Mouse (Mus musculus) hematopoietic stem cell, adult 5-6 weeks (primary cell): Measurements from ENCODE around the gene Nktr. TPM values are rescaled to one million over a fixed set of nuclear protein-coding genes. Genes with fewer than 3 reads are reported as not detected.

Experiments used
- ATAC-seq, 2 experiments: fragments of 125-278 bp in 1 of 2; replicated peaks in 1 of 2; 2 replicates each; pipeline ENCODE4 v1.8.0; 2016 to 2017; ENCODE audit warnings: inconsistent platforms in 2 of 2, mild to moderate bottlenecking in 2 of 2, moderate number of reproducible peaks in 2 of 2, low read depth in 1 of 2, moderate TSS enrichment in 1 of 2; ENCODE audit not compliant: low FRiP score in 2 of 2, poor library complexity in 2 of 2, severe bottlenecking in 2 of 2, insufficient read depth in 1 of 2, low TSS enrichment in 1 of 2
- total RNA-seq: library from RNA; stranded (forward); fragments of 172-1452, 232-1000 nt; gene quantifications from 2 replicates; pipeline ENCODE4 v1.2.3, GENCODE M21; 2017

Nktr gene
- total RNA-seq, 1 experiment from 2014 or later: 155 TPM

DNA sequence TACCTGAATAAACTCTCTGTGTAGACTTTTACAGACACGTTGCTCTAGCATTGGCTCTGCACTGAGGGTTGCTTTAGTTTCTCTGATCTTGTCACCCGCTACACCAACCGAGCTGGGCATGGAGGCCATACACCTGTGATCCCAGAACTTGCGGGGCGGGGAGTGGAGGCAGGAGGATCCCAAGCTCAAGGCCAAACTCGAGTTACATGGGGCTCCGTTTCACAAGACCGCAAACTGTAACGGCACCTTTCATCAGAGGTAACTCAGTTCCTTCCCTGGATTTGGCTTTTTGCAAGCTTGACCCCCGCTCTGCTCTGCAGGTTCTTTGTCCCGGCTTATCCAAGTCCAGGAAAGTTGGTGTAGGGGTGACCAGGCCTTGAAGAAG lies 14.7 kb upstream of the Nktr start:
- ATAC-seq: no peak

DNA sequence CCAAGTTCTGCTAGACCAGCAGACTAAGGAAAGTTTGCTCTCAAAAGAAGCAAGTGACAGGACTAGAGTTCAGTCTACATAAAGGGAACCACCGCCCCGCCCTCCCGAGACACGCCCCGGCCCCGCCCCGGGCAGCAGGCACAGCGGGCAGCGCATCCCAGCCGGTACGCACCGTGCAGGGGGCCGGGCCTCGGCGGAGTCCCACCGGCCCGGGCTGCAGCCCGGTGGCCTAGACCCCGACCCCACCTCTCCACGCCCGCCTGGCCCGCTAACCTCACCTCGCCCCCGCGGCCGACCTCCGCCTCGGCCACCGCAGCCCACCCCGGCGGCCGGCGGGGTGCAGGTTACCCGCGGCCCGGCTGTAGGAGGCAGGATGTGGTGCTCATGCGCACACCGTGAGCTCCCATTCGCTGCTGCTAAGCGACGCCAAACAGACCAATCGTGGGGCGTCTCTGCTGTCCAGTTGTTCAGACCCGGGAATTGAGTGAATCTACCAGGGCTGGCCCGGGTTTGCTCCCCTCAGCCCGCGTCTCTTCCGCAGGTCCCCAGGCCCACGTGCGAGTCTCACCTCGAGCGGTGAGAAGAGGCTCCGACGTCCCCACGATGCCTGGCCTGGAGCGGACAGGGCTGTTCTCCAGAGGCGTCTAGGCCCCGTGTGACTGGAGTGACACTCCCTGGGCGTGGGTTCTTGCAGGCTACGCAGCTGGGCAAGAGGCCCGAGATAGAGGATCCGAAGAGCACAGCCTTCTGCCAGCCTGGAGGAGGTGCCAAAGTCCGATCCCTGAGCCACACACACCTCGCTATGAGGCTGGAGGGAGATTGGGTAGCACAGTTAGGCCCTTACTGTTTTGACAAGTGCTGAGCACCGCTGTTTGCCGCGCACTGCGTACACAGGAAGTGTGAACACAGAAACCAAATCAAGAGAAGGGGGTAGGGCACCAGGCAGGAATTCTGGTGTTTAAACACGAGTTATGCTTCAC lies 14.0 kb upstream of the Nktr start, which contains the start of gene Sec22c:
Gene Sec22c, minus strand, starts transcription at position 845 of the 980 bp plus-strand sequence.
- ATAC-seq: peak; percentile 77 to 80

DNA sequence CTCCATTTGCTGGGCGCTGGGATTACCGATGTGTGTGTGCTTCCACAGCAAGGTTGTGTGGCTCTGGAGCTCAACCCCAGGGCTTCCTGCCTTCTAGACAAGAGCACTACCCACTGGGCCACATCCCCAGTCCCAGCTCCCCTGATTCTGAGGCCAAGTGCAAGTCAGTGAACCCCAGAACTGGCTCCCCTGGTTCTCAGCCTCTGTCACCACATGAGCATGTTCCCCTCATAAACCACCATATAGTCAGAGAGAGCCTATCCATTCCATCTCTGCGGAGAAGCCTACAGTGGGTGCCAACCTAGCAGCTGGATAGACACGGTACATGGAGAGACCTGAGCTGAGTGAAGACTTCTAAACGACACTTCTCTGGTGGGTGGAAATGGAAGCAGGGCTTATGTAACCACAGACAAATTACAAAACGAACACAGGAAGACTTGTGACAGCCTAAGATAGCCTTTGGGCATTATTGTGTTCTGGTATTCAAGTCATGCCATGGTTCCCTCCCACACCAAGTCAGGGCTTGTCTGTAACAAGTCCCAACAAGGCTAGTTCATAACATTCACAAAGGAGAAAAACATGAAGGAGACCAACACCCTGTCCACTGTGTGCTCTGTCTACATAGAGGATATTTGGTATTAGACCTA lies 12.8 kb upstream of the Nktr start:
- no peak; a peak in 1 of 4 replicates for ATAC-seq

DNA sequence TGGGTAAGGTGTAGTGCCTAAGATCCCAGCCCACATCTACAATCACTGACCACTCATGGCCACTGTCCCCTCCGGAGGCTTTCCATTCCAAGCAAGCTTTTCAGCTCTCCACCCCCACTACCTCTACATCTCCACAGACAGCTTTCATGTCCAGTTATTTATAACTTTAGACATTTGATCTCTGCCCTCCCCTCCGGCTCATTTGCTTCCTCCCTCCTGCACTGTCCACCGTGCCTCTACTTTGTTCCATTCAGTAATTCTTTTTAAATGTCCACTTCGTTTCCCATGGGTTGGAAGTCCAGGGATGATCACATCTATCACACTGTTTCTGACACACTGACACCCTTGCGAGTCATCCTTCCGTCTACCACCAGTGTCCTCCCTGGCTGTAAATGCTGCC lies 11.2 kb upstream of the Nktr start:
- ATAC-seq: no peak

DNA sequence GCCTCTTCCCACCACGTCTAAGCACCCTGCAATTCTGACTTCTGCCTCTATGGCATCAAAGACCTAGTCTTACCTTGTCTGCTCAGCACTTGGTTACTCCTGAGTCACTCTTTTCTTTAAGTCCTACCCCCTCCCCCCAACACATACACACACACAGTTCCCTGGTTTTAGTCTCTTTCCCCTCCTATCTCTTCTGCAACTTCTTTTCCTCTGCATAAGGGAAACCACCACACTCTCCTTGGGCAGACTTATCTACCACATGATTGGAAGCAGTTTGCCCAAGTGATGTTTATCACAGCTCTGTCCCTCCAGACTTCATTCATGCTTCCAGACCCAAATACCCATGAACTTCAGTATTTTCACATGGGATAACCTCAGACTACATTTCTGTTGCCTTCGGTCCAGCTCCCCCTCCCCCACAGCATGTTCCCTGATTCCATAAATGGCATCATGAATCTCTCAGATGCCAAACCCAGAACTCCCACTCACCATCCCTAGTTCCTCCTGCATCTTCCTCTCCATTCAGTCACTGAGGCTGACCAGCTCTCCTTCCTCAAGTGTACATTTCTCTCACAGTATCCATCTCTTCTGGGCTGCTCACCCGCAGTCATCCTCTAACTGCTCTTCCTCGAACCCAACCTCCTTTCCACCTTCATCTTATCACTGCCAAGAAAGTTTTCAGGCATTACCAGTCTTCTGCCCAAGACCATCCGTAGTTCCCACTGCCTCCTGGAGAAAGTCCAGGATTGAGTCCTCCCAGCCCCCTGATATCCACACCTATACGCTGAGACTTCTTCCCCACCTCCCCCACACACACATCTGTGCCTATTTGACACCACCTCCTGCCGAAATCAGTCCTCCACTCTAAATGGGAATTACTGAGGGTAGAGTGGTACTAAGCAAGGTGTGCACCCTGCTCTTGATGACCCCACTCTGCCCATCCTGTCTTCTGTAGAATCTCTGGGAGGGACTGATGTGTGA lies 10.2 kb upstream of the Nktr start:
- no peak for ATAC-seq

DNA sequence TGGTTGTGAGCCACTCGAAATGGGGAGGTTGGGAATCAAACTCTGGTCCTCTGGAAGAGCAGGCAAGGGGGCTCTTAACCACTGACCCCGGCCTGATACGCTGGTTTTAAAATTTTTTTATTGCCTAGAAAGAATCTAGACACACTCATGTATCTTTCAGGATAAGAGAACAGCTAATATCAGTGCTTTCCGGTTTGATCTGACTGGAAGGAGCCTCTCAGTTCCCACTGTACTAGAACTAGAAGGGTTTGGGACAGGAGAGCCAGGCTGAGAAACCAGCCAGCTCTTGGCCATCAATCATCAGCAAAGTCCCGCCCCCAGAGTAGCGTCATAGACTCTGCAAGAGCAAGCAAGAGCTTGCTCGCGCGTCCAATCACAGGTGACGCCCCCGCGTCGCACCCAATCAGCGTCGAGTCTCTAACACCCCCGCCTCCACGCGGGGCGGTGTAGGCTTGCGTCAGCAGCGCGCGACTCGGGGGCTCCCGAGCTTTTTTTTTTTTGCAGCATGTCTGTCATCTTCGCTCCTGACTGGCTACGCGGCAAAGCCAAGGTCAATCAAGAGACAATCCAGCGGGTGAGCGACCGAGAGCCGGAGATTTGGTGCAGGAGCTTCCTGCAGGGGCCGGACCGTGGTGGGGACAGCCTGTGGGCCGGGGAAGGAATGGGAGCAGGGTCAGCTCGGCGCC lies 8.9 kb upstream of the Nktr start, which contains the start of gene Ss18l2:
Gene Ss18l2, plus strand, starts transcription at position 432 of the 686 bp plus-strand sequence.
- ATAC-seq: peak; percentile 92 to 95

DNA sequence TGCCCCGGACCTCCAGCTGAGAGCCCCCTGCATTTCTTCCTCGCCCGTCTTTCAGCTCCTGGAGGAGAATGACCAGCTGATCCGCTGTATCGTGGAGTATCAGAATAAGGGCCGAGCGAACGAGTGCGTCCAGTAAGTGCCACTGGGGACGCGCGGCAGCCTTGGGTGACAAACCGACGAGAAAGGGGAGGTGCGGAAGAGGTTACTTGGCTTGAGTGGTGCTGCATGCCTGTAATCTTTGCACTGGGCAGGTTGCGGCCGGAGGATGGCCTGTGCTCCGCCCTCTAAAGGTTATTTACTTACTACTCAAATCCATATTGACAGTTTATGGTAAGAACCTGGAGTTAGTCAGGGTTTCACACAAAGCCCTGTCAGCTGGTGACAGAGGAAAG lies 8.4 kb upstream of the Nktr start:
- ATAC-seq: peak; percentile 22 to 37; a peak in 3 of 4 replicates

DNA sequence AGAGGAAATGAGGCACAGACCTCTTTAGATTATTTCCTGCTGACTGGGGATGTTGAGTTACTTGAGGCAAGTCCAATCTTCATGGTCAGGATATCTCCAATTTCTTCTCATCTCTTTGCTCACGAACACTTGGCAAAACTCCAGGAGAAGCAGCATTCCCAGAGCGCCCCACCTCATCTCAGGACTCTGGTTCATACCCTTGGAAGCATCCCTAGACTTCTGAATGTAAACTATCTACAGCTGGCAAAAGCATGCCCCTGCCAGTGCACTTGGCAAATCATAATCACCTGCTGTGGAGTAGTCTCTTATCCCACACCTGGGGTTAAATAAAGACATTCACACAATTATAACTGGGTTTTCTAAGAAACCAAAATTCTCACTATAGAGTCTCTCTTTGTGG lies 1.9 kb upstream of the Nktr start:
- ATAC-seq: no peak

DNA sequence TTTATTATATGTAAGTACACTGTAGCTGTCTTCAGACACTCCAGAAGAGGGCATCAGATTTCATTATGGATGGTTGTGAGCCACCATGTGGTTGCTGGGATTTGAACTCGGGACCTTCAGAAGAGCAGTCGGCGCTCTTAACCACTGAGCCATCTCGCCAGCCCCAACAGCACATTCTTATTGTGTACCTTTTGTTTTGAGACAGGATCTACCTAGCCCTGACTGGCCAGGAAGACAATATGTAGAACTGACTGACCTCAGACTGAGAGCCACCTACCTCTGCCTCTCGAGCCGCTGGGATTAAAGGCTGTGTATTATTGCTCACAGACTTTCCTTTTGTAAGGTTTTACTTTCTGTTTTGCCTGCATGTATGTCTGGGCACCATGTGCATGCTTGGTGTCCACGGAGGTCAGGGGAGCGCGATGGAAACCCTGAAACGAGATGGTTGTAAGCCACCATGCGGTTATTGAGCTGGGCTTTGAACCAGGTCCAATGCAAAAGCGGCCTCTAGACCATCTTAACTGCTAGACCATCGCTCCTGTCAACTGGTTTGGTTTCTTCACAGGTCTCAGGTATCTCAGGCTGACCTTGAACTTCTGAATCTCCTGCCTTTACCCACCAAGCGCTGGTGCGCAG lies 781 bp upstream of the Nktr start:
- ATAC-seq: 0 out of 4 replicates have a peak, but pooled peaks have one; percentile 1 to 16

DNA sequence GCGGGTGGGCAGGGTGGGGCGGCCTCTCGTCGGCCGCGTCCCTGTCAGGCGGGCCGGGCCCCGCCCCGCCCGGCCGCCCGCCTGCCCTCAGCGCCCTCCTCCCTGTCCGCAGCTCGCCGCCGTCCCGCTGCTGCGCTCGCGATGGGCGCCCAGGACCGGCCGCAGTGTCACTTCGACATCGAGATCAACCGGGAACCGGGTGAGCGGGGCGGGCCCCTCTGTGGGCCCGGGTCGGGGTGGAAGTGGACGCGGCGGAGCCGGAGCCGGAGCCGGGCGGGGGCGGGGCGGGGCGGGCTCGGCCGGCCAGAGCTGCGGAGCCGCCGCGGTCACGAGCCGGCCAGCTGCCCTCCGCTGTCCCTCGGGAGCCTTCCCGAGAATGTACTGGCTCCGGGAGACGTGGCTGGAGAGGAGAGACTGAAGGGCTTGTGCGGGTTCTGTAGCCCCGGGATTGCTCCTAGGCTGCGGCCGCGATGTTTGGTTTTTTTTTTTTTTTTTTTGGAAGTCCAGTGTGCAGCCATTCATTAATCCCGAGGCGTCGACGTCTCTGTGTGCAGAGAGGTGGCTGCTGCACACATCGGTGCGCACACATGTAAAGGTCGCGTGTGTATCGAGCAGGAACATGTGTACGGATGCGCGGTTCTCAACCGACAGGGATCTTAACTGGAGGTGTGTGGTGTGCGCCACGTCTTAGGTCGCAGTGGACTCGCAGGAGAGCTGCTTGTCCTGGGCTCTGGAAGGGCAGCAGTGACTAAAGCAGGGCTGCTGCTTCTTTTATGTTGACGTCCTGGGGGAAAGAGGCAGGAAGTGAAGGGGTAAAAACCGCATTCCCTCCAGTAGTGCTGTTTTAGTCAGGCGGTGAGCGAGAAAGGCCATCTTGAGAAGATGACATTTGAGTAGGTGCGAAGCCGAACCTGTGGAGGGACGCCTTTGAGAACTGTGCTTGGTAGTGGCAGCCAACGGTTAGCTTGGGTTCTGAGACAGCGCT lies 670 bp downstream of the Nktr start:
- ATAC-seq: peak in 1 of 2 experiments; percentile 24; a peak in 2 of 4 replicates

DNA sequence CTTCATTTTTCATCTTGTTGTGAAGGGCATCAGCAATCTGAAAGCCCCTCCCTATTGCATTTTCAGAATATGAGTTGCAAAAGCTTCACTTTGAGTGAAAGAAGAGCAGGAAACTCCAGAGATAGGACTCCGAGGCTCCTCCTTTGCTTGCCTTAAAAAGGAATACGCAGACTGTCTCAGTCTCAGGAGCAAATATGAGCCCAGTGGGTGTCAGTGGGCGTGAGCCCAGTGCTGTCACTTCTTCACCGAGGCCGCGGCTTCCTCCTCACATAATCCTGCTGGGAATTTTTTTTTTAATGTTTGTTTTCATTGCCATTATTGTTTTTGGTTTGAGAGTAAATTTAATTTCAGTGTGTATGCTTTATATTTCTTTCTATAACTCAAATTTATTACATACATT lies 21.5 kb downstream of the Nktr start:
- no peak for ATAC-seq

DNA sequence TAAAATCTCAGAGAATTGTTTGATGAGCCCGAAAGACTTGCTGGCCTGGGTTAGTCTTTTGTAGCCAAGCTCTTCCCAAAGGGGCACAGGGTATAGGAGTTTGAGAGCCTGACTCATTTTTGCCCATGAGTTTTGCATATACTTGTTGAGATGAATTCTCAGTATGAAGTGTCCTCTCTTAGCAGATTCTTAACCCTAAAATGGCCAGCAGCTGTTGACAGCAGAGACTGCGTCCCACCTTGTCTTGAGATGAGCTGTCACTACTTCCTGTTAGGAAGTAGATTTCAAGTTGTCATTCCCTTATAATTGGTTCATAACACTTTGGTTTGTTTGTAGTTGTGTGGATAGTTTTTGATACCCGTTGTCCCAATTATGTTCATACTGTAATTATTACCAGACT lies 22.2 kb downstream of the Nktr start:
- ATAC-seq: no peak

DNA sequence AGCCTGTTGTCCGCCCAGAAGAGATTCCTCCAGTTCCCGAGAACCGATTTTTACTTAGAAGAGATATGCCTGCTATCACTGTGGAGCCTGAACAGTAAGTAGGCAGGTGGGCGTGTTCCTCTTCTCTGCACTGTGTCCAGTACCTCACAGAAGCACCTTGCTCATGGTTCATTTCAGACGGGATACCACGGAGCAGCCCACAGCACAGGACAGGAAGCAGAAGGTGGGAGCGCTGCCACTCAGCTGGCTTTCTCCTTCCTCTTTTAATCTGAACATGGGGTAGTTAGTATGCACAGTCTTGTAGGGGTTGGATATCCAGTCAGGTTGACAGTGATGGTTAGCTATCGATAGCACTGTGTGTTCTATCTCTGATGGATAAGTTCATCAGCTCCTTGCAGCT lies 25.1 kb downstream of the Nktr start:
- peak; percentile 82 to 90 for ATAC-seq

DNA sequence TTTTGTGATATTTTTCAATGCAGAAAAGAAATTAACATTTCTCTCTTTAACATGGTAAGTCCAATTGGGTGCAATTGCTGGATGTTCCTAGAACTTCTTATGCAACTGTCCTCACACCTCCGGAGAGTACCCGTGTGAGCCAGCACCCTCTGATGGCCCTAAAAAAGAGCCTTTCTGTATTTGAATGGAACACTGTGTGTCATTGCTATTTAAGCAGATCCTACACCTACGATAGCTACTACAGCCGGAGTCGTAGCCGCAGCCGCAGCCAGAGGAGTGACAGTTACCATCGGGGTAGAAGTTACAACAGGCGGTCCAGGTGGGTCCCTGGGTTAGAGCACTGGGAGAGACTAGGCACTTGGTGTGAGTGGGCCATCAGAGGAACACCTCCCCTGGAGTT lies 33.8 kb downstream of the Nktr start:
- no peak for ATAC-seq

DNA sequence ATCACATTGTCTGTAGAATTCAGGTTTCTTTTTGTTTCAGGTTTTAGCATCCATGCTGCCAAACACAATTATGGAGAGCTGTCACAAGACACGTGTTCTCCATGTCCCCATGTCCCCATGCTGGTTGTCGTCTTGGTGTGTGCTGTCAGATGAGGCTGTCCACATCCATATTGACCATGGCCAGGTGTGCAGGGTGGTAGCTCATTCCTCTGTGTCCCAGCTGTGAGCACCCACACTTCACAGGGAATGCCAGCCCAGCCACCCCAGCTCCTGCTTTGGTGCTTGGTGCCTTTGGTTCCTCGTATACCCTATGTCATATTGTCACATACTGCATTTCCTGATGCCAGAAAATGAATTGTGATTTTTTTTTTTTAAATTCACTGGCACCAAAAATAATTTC lies 35.7 kb downstream of the Nktr start:
- no peak for ATAC-seq
